Mouse (Mus musculus) lung, postnatal 0 days (tissue): ENCODE results near the gene Nr1h2.

Source experiments
- CTCF ChIP-seq: IDR thresholded peaks from 2 replicates; pipeline ENCODE4 v1.5.1; 2016; ENCODE audit warnings: antibody characterized with exemption, mild to moderate bottlenecking
- EP300 ChIP-seq: IDR thresholded peaks from 2 replicates; pipeline ENCODE4 v1.6.1; 2016; ENCODE audit warnings: antibody characterized with exemption, mild to moderate bottlenecking, control low read depth

DNA sequence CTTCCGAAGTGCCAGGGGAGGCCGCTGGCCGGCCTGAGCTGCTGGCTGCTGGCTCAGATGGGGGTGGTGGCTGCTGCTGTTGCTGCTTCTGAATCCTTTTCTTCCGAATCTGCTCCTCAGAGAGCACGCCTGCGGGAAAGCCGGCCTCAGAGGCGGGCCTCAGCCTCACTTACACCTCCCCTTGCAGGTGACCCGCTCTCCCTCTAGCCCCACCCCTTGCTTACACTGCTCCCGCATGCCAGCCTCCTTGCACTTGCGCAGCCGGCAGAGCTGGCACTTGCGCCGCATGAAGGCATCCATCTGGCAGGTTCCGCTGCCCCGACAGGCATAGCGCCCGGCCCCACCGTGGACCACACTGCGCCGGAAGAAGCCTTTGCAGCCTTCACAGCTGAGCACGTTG, 2.0 kb downstream of the Nr1h2 start:
- TF ChIP-seq CTCF = no peak
- TF ChIP-seq EP300 = no peak
